Comparison of ENCODE assay signal across 8 mouse cellular contexts in genomic region chr5:99578692-99579091, GRCm38 (mm10).
DNase-seq lines count a peak whose midpoint lies in the region; ATAC-seq and TF ChIP-seq lines count a peak whose summit lies in the region.

No protein-coding gene starts in this region.

- no peak overlapping the region for H3K9ac ChIP-seq in ES-E14 (ENCODE audit: insufficient read depth, low read depth, low read length, poor library complexity, severe bottlenecking)

- H3K4me1 ChIP-seq in ES-E14 (ENCODE audit: control insufficient read depth in 2 of 2, insufficient read depth in 2 of 2, low read length in 2 of 2, poor library complexity in 1 of 2), result no peaks in the 10 kb centered on the region

- H3K79me2 ChIP-seq in C2C12 (ENCODE audit: control insufficient read depth, insufficient read depth), result no peaks in the 10 kb centered on the region

- no peak overlapping the region for H3K4me3 ChIP-seq in C2C12 (ENCODE audit: insufficient read depth, poor library complexity, severe bottlenecking)
- H3K4me3 ChIP-seq in ES-E14 (ENCODE audit: insufficient read depth in 1 of 2, low read depth in 1 of 2, low read length in 2 of 2, poor library complexity in 1 of 2, severe bottlenecking in 1 of 2), result no peak overlapping the region

- in situ Hi-C loops in ES-E14 (cut with MboI; ENCODE audit: low sequenced_read_pairs in 2 of 2, unreplicated experiment in 2 of 2), result no loop called here

- no peaks in the 10 kb centered on the region for H3K27me3 ChIP-seq in C2C12 (ENCODE audit: control insufficient read depth, insufficient read depth, insufficient read length)

- no peak overlapping the region for H3ac ChIP-seq in C2C12 (ENCODE audit: control insufficient read depth, insufficient read length, low read depth)

- no peak overlapping the region for H3K27ac ChIP-seq in ES-E14 (ENCODE audit: insufficient read depth, low read depth, low read length, poor library complexity, severe bottlenecking)

- ATAC-seq in granulocyte monocyte progenitor cell, adult 5-6 weeks (replicated peaks; ENCODE audit: poor library complexity, severe bottlenecking), result peak; percentile 96
- ATAC-seq in erythroblast, adult 5-6 weeks (replicated peaks; ENCODE audit: low FRiP score, poor library complexity, severe bottlenecking), result no peak

- H3K79me3 ChIP-seq in C2C12 (ENCODE audit: low read depth), result no peaks in the 10 kb centered on the region

- H3K36me3 ChIP-seq in C2C12 (ENCODE audit: control insufficient read depth, insufficient read depth) (no peaks in the 10 kb centered on the region), ES-E14 (ENCODE audit: control insufficient read depth, insufficient read depth, low read length, poor library complexity, severe bottlenecking) (no peaks in the 10 kb centered on the region)

- no peaks in the 10 kb centered on the region for H3K9me3 ChIP-seq in ES-E14 (ENCODE audit: control insufficient read depth, insufficient read depth, low read depth, low read length)

- TF ChIP-seq CTCF in C2C12 (IDR thresholded peaks at IDR 0.05; ENCODE audit: control insufficient read depth, insufficient read depth, insufficient read length), result peak; percentile 30

- no peak for DNase-seq in ES-E14 (ENCODE audit: low read depth, low spot score)
- DNase-seq in cerebellum, adult 9-10 months, result peak; percentile 50
- peak; percentile 61 for DNase-seq in kidney, adult 18-20 months
- peak; percentile 78 for DNase-seq in lung, postnatal 25 days (ENCODE audit: low spot score)
- DNase-seq in spleen, adult 18-20 months, result peak; percentile 9 to 57

TF ChIP-seq in C2C12, 6 proteins besides CTCF, POLR2A, EP300 and RAD21:
- no peak for TF ChIP-seq FOSL1 (IDR thresholded peaks at IDR 0.05; ENCODE audit: insufficient read depth, low read length, poor library complexity, severe bottlenecking)
- no peak for TF ChIP-seq MYOD1 (IDR thresholded peaks at IDR 0.05; ENCODE audit: control insufficient read depth, insufficient read length, low read depth)
- TF ChIP-seq MAX (IDR thresholded peaks at IDR 0.05), result no peak
- TF ChIP-seq USF1 (IDR thresholded peaks at IDR 0.05; ENCODE audit: low read depth), result no peak
- TF ChIP-seq MYOG (IDR thresholded peaks at IDR 0.05; ENCODE audit: control insufficient read depth, extremely low read depth, insufficient read length), result no peak
- no peak for TF ChIP-seq CEBPB (IDR thresholded peaks at IDR 0.05; ENCODE audit: low read depth)

TF ChIP-seq in ES-E14, 5 proteins besides CTCF, POLR2A, EP300 and RAD21:
- no peak for TF ChIP-seq HCFC1 (IDR thresholded peaks at IDR 0.05; ENCODE audit: borderline replicate concordance, insufficient read depth, low read length)
- no peak for TF ChIP-seq MAFK (IDR thresholded peaks at IDR 0.05; ENCODE audit: insufficient read depth, low read depth, low read length)
- peak; percentile 54; the same call in 1 of the 2 replicates for TF ChIP-seq ZC3H11A (IDR thresholded peaks at IDR 0.05; ENCODE audit: borderline replicate concordance, low read depth, low read length)
- no peak for TF ChIP-seq ZNF384 (IDR thresholded peaks at IDR 0.05; ENCODE audit: low read depth, low read length)
- TF ChIP-seq CHD2 (IDR thresholded peaks at IDR 0.05; ENCODE audit: low read depth, low read length), result no peak
